Mouse (Mus musculus): Measurements from ENCODE around the gene Rad18. TPM values are rescaled to one million over a fixed set of nuclear protein-coding genes. Genes with fewer than 3 reads are reported as not detected.

Gene Rad18
- 58.2 TPM for polyA plus RNA-seq (2014; fragmentation: Illumina TruSeq; extraction: RNeasy Lipid Tissue Mini Kit (QIAGEN cat#74804))

GRCm38 (mm10) chr6:112696056-112696950 lies at the start of gene Rad18:
TSS of gene Rad18 (minus strand) at chr6:112696686.

Other genes with a start within 250 kb of the Rad18 start
- gene Cav3, start 237.2 kb downstream of the Rad18 start, polyA plus RNA-seq (2014; fragmentation: Illumina TruSeq; extraction: RNeasy Lipid Tissue Mini Kit (QIAGEN cat#74804)) = not detected
- 35.1 TPM for gene Oxtr, start 206.7 kb downstream of the Rad18 start, polyA plus RNA-seq (2014; fragmentation: Illumina TruSeq; extraction: RNeasy Lipid Tissue Mini Kit (QIAGEN cat#74804))